Mouse (Mus musculus) spleen, postnatal 14 days (tissue): ENCODE data around the gene Pax5.

Experiments used
- DNase-seq, 2 experiments: peaks; one replicate each; pipeline ENCODE4 v3.0.0; 2021 to 2022; ENCODE audit warnings: low spot score in 2 of 2

Pax5 gene

DNA sequence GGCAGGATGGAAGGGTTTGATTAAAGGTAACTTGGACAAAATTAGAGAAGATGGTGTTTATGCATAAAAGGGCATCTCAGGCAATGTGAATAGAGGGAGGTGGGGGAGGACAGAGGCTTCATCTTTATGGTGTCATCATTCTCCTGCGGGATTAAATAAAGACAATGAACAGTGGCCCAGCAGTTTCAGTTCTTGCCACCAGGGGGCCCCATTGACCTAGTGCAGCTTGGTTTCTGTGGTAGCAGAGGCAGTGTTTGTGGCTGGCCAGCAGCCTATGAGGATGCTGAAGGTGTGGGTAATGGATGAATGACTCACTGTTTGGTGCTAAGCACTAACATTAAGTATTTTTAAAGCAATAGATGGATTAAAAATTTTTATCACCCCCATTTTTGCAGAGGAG lies 230.5 kb downstream of the Pax5 start:
- DNase-seq, result no peak
